Mouse (Mus musculus): ENCODE data around the gene Qrich2. TPM values are rescaled to one million over a fixed set of nuclear protein-coding genes. Genes with fewer than 3 reads are reported as not detected.
A peak's percentile ranks its signal among the peaks of the same experiment; 100 is the strongest.

Qrich2 gene
- total and polyA plus RNA-seq, 3 experiments, result 0.11 TPM; not detected in 2

- no peak overlapping the region for H3K4me3 ChIP-seq (ENCODE audit: control insufficient read depth in 1 of 2, insufficient read depth in 1 of 2, low read depth in 2 of 2, low read length in 2 of 2)
- H3K27ac ChIP-seq (ENCODE audit: control insufficient read depth, low read depth, low read length), result no peak overlapping the region
- no peak for DNase-seq (ENCODE audit: low read depth, low spot score)
- H3K27me3 ChIP-seq (ENCODE audit: control insufficient read depth in 1 of 2, insufficient read depth in 2 of 2, low read length in 2 of 2), result no peaks in the 10 kb centered on the region
- 0 out of 4 replicates have a peak, but pooled peaks cover 0 to 3% of the 10 kb centered on the region in 2 experiments for H3K4me1 ChIP-seq (ENCODE audit: control insufficient read depth in 1 of 2, insufficient read depth in 2 of 2, low read length in 2 of 2)
- TF ChIP-seq ZKSCAN1 (IDR thresholded peaks at IDR 0.05; ENCODE audit: low read depth, low read length) (no peak), KAT2A (conservative IDR thresholded peaks at IDR 0.05; ENCODE audit: low read depth, low read length) (no peak), CHD2 (IDR thresholded peaks at IDR 0.05; ENCODE audit: low read length) (no peak), USF1 (IDR thresholded peaks at IDR 0.05; ENCODE audit: low read depth, low read length) (no peak), MAFK (IDR thresholded peaks at IDR 0.05; ENCODE audit: borderline replicate concordance, low read depth, low read length) (no peak), MEF2A (IDR thresholded peaks at IDR 0.05; ENCODE audit: extremely low read depth, insufficient replicate concordance, low read depth, low read length, poor library complexity, severe bottlenecking) (no peak), MAX (IDR thresholded peaks at IDR 0.05; ENCODE audit: low read length) (no peak), SMC3 (IDR thresholded peaks at IDR 0.05; ENCODE audit: low read depth, low read length) (no peak), ZMIZ1 (IDR thresholded peaks at IDR 0.05; ENCODE audit: low read depth, low read length) (no peak), GABPA (IDR thresholded peaks at IDR 0.05; ENCODE audit: low read depth, low read length) (no peak), MYB (IDR thresholded peaks at IDR 0.05; ENCODE audit: low read depth, low read length) (no peak), USF2 (IDR thresholded peaks at IDR 0.05; ENCODE audit: borderline replicate concordance in 1 of 2, insufficient read depth in 1 of 2, low read depth in 1 of 2, low read length in 2 of 2) (no peak), POLR2AphosphoS5 (IDR thresholded peaks at IDR 0.05; ENCODE audit: borderline replicate concordance, low read depth, low read length) (no peak), CHD1 (IDR thresholded peaks at IDR 0.05; ENCODE audit: low read depth, low read length) (no peak), HCFC1 (IDR thresholded peaks at IDR 0.05; ENCODE audit: low read depth, low read length) (no peak)
- no peaks in the 10 kb centered on the region; a peak in 1 of 4 replicates for H3K36me3 ChIP-seq (ENCODE audit: control insufficient read depth in 1 of 2, insufficient read depth in 2 of 2, low read length in 2 of 2)
- no peaks in the 10 kb centered on the region for H3K9me3 ChIP-seq (replicated peaks; ENCODE audit: insufficient read depth, low read length)
- H3K9ac ChIP-seq (ENCODE audit: control insufficient read depth, low read depth, low read length, poor library complexity, severe bottlenecking), result no peak overlapping the region
- H3K79me2 ChIP-seq (ENCODE audit: control insufficient read depth, insufficient read depth, low read length, poor library complexity), result no peaks in the 10 kb centered on the region
Measured at GRCm38 (mm10) chr11:116443311-116443710, 22.7 kb downstream of the Qrich2 start.

- no peaks in the 10 kb centered on the region for H3K79me2 ChIP-seq (ENCODE audit: control insufficient read depth, insufficient read depth, low read length, poor library complexity)
- no peaks in the 10 kb centered on the region; a peak in 1 of 4 replicates for H3K36me3 ChIP-seq (ENCODE audit: control insufficient read depth in 1 of 2, insufficient read depth in 2 of 2, low read length in 2 of 2)
- no peak overlapping the region for H3K9ac ChIP-seq (ENCODE audit: control insufficient read depth, low read depth, low read length, poor library complexity, severe bottlenecking)
- H3K4me3 ChIP-seq (ENCODE audit: control insufficient read depth in 1 of 2, insufficient read depth in 1 of 2, low read depth in 2 of 2, low read length in 2 of 2), result no peak overlapping the region
- H3K9me3 ChIP-seq (replicated peaks; ENCODE audit: insufficient read depth, low read length), result no peaks in the 10 kb centered on the region
- peaks cover 0 to 3% of the 10 kb centered on the region in 2 experiments; a peak in 1 of 4 replicates for H3K4me1 ChIP-seq (ENCODE audit: control insufficient read depth in 1 of 2, insufficient read depth in 2 of 2, low read length in 2 of 2)
- H3K27ac ChIP-seq (ENCODE audit: control insufficient read depth, low read depth, low read length), result no peak overlapping the region
- DNase-seq (ENCODE audit: low read depth, low spot score), result no peak
- TF ChIP-seq ZKSCAN1 (IDR thresholded peaks at IDR 0.05; ENCODE audit: low read depth, low read length), result no peak
- TF ChIP-seq POLR2AphosphoS5 (IDR thresholded peaks at IDR 0.05; ENCODE audit: borderline replicate concordance, low read depth, low read length), result peak; percentile 36; the same call in 1 of the 2 replicates
- no peaks in the 10 kb centered on the region for H3K27me3 ChIP-seq (ENCODE audit: control insufficient read depth in 1 of 2, insufficient read depth in 2 of 2, low read length in 2 of 2)
Measured at GRCm38 (mm10) chr11:116442867-116443177, 23.2 kb downstream of the Qrich2 start.

Data from MEL (cell line).